Mouse (Mus musculus) limb, embryonic 14.5 days (tissue): ENCODE results near the gene Pak4. TPM values are rescaled to one million over a fixed set of nuclear protein-coding genes. Genes with fewer than 3 reads are reported as not detected.

ENCODE experiments used
- ATAC-seq: fragments of 200-750 bp; cut with Nextera tagmentation; 2 replicates; pipeline ENCODE4 v1.8.0; 2017; ENCODE audit warnings: low read depth, moderate number of reproducible peaks, moderate TSS enrichment; ENCODE audit not compliant: low FRiP score
- DNase-seq: peaks from one replicate; pipeline ENCODE4 v3.0.0-alpha.2; 2015; ENCODE audit warnings: low spot score
- H3K27ac ChIP-seq: fragments of 300-500 bp; sonication (generic); replicated peaks from 2 replicates; pipeline ENCODE4 v1.5.1; 2014; ENCODE audit warnings: low read depth, mild to moderate bottlenecking, low read length, moderate library complexity, mixed read lengths
- H3K27me3 ChIP-seq: fragments of 300-500 bp; sonication (generic); 2 replicates; pipeline ENCODE4 v1.6.1; 2014; ENCODE audit warnings: low read length, mixed read lengths; ENCODE audit not compliant: control insufficient read depth, insufficient read depth
- H3K36me3 ChIP-seq: fragments of 300-500 bp; sonication (generic); 2 replicates; pipeline ENCODE4 v1.6.1; 2014; ENCODE audit warnings: mild to moderate bottlenecking, low read length, moderate library complexity, mixed read lengths; ENCODE audit not compliant: control insufficient read depth, insufficient read depth
- H3K4me1 ChIP-seq: fragments of 300-500 bp; sonication (generic); 2 replicates; pipeline ENCODE4 v1.6.1; 2014; ENCODE audit warnings: antibody characterized with exemption, low read length, mixed read lengths; ENCODE audit not compliant: control insufficient read depth, insufficient read depth
- H3K4me2 ChIP-seq: fragments of 300-500 bp; sonication (generic); replicated peaks from 2 replicates; pipeline ENCODE4 v1.6.1; 2014; ENCODE audit warnings: low read depth, mild to moderate bottlenecking, low read length, moderate library complexity; ENCODE audit not compliant: severe bottlenecking
- H3K4me3 ChIP-seq: fragments of 300-500 bp; sonication (generic); replicated peaks from 2 replicates; pipeline ENCODE4 v1.5.1; 2014; ENCODE audit warnings: low read length
- H3K9ac ChIP-seq: fragments of 300-500 bp; sonication (generic); 2 replicates; pipeline ENCODE4 v1.6.1; 2014; ENCODE audit warnings: mild to moderate bottlenecking, low read depth, low read length, moderate library complexity; ENCODE audit not compliant: severe bottlenecking
- H3K9me3 ChIP-seq: fragments of 300-500 bp; sonication (generic); 2 replicates; pipeline ENCODE4 v1.6.1; 2016; ENCODE audit warnings: low read length; ENCODE audit not compliant: control insufficient read depth
- POLR2A ChIP-seq: fragments of 200-500 bp; IDR thresholded peaks from 2 replicates; pipeline ENCODE4 v1.8.0; 2012; ENCODE audit warnings: inconsistent platforms, mild to moderate bottlenecking, moderate library complexity, borderline replicate concordance; ENCODE audit not compliant: insufficient read depth, insufficient read length; ENCODE audit errors: extremely low read depth
- WGBS: fragments of 180-500 bp; shearing (Covaris S2); extraction: QIAGEN DNeasy Blood & Tissue Kit; methylation state at CpG from one replicate; pipeline ENCODE4 v1.1.7; 2014; 5-methylcytosine and 5-hydroxymethylcytosine counted together
- polyA plus RNA-seq, 2 experiments: library from polyadenylated mRNA; depleted of rRNA in 1 of 2; stranded (reverse) in 1 of 2; unstranded in 1 of 2; fragments of >200 nt; fragmentation: Nextera tagmentation in 1 of 2; extraction: Ambion mirVana in 1 of 2; gene quantifications; 2 replicates each; pipeline versions ENCODE4 v1.2.1 to v1.2.3; 2012 to 2014

Pak4 gene
- polyA plus RNA-seq, 2 experiments: 21.3 to 27.6 TPM

DNA sequence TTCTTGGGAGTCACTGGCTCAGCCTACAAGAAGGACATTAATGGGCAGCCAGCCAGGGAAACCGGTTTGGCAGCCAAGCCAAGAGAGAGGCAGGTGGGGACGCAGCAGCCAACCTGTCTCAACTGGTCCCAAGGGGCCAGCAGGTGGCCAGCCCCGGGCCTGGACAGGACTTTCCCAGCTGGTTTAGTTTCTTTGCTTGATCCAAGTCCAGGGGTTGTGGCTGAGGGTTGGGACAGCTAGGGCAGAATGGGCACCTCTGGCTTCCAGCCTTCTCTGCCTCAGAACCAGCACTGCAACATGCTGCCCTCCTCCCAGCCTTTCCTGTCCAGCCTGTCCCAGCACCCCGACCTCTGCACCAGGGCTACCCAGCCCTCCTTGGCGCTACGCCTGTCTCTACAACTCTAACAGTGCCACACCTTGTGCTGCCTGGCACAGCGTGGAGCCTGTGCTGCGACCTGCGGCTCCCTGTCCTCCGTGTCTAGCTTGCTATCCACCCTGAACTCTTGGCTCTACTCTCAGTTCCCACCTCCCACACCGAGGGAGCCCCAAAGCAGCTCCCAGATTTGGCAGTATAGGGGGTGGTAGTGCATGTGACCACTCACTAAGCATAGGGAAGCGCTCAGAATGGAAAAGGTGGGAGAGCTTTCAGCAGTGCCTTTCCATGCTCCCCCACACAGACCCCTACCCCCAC is 27.5 kb downstream of the Pak4 start:
- DNase-seq (no peak), ATAC-seq (no peak)
- TF ChIP-seq POLR2A: no peak
- H3K4me2 ChIP-seq: no peak overlapping the region
- no peak overlapping the region for H3K4me3 ChIP-seq
- H3K27ac ChIP-seq: 0 out of 2 replicates have a peak overlapping the region, but pooled peaks have one; percentile 26
- WGBS: 51% methylated on average over 12 of the region's 12 CpGs
- H3K9me3 ChIP-seq: no peaks in the 10 kb centered on the region
- H3K4me1 ChIP-seq: peaks cover 15% of the 10 kb centered on the region
- H3K27me3 ChIP-seq: no peaks in the 10 kb centered on the region
- no peak overlapping the region for H3K9ac ChIP-seq
- H3K36me3 ChIP-seq: peaks cover 36% of the 10 kb centered on the region

GRCm38 (mm10) chr7:28568253-28568652 is 29.7 kb downstream of the Pak4 start:
- Histone ChIP-seq H3K4me3 (no peak overlapping the region), H3K27me3 (no peaks in the 10 kb centered on the region), H3K9ac (no peak overlapping the region), H3K36me3 (peaks cover 57% of the 10 kb centered on the region), H3K4me2 (no peak overlapping the region), H3K4me1 (peaks cover 15% of the 10 kb centered on the region), H3K9me3 (no peaks in the 10 kb centered on the region), H3K27ac (no peak overlapping the region)
- DNase-seq: peak; percentile 54
- no peak for TF ChIP-seq POLR2A
- ATAC-seq: no peak

GRCm38 (mm10) chr7:28567539-28567938 is 30.4 kb downstream of the Pak4 start:
- peaks cover 64% of the 10 kb centered on the region for H3K36me3 ChIP-seq
- no peaks in the 10 kb centered on the region for H3K27me3 ChIP-seq
- 79% methylated on average over 4 of the region's 4 CpGs for WGBS
- H3K9ac ChIP-seq: no peak overlapping the region
- no peak for TF ChIP-seq POLR2A
- ATAC-seq (no peak), DNase-seq (no peak)
- H3K9me3 ChIP-seq: no peaks in the 10 kb centered on the region
- peaks cover 15% of the 10 kb centered on the region for H3K4me1 ChIP-seq
- H3K27ac ChIP-seq: no peak overlapping the region
- no peak overlapping the region for H3K4me3 ChIP-seq
- no peak overlapping the region for H3K4me2 ChIP-seq

GRCm38 (mm10) chr7:28565407-28565806 is 32.6 kb downstream of the Pak4 start:
- ATAC-seq (no peak), DNase-seq (no peak)
- Histone ChIP-seq H3K4me2 (no peak overlapping the region), H3K27me3 (no peaks in the 10 kb centered on the region), H3K9me3 (no peaks in the 10 kb centered on the region), H3K9ac (no peak overlapping the region), H3K4me3 (no peak overlapping the region), H3K27ac (no peak overlapping the region), H3K4me1 (peaks cover 4% of the 10 kb centered on the region), H3K36me3 (peaks cover 78% of the 10 kb centered on the region)
- 58% methylated on average over 5 of the region's 5 CpGs for WGBS
- no peak for TF ChIP-seq POLR2A

GRCm38 (mm10) chr7:28562951-28563350 is 35.0 kb downstream of the Pak4 start:
- Histone ChIP-seq H3K4me3 (no peak overlapping the region), H3K4me1 (peaks cover 2% of the 10 kb centered on the region; the same call in 1 of the 2 replicates), H3K4me2 (no peak overlapping the region), H3K36me3 (peaks cover 88% of the 10 kb centered on the region), H3K9ac (no peak overlapping the region), H3K27me3 (no peaks in the 10 kb centered on the region), H3K27ac (no peak overlapping the region), H3K9me3 (no peaks in the 10 kb centered on the region)
- no peak for TF ChIP-seq POLR2A
- ATAC-seq (no peak), DNase-seq (no peak)
- 97% methylated on average over 13 of the region's 13 CpGs for WGBS
